Mouse (Mus musculus): ENCODE measurements around the gene Arl3.

Arl3 gene

DNA sequence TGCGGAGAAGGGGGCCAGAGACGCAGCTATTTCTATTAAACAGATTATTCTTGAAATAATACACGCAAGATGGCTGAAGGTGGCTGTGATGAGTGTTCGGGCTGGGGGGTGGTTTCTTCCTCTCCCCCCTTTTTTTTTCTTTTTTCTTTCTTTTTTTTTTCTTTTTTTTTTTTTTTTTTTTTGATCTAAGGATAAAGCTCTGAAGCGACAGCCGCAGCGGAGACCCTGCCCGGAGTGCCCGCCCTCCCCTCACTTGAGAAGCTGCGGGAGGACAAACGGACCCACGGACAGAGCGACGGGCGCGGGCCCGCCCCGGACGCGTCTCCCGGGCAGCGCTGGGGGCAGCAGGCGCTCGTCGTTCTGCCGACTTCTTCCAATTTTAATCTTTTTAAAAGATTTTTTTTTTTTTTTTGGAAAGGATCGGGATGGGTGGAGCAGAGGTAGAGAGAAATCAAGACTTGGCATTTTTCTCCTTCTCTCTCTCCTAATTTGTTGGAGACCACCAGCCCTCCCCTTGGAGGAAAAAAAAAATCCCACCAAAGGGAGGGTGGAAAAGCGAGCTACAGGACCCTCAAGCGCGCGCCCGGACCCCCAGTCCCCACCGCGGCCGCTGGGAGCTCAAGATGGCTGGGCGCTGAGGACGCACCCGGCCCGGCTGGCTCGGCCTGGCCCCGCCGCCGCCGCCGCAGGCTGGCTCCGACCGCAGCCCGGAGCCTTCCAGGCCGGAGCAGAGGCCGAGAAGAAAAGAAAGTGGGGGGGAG lies 72.2 kb downstream of the Arl3 start:
- in situ Hi-C loops (cut with MseI, MboI), result no loop called here

DNA sequence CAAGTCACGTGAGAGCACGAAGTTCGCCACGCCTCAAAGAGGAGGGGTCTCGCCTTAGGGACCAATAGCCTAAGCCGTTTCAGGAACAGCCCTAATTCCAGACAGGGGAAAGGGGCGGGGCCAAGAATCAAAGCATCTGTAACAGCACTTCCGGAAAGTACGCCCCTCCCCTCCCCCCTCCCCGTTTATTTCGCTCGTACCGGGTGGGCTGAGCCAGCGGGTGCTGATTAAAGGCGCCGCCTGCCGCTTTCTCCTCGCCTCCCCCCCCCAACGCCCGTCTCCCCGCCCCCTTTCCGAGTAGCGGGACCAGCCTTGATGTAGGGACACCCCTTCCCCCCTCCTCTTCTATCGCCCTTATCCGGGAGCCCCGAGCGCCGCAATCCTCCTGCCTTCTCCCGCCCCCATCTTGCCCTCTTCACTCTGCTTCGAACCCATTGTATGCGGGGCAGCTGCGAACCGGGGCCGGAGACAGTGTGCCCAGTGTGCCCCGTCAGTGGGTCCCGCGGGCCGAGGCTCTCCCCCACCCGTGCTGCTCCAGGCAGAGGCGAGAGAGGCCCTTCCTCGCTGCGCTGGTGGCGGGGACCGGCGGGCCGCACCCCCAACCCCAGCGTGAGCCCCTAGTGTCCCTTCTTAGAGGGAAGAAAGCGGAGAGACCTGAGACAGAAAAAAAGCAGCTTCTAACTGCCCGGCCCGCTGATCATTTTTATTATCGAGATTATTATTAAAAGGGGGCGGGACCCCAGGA lies 73.0 kb downstream of the Arl3 start:
- in situ Hi-C loops (cut with MseI, MboI), result no loop called here

DNA sequence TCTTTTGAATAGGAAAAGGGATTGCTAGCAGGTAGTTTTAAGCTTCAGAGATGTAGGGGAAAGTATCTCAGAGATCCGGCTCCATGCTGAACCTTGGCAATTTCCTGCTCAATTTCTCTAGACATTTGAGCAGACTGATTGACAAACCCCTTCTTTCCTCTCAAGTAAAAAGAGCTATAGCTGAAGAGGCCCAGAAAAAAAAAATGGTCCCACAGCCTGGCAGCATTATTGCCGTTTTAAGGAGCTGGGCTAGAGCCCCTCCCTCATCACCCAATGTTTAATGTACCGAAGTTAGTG lies 73.5 kb downstream of the Arl3 start:
- in situ Hi-C loops (cut with MseI, MboI), result no loop called here

DNA sequence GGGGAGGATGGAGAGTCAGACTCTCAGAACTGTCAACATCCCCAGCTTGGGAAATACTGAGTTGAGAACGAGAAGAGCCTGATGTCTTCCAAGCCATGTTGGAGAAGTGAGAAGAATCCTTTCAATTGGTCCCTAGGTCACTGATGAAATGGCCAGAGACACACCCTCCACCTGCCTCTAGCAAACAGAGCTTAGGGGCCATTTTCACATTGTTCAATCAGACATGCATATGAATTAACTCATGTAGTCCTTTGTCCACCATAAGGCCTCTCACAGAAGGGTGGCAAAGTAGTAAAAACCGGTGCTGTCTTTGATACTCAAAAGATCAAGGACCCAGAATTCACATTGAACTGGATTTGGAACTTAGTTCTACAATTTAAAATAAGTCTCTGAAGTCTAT lies 75.8 kb downstream of the Arl3 start:
- in situ Hi-C loops (cut with MseI, MboI), result no loop called here

DNA sequence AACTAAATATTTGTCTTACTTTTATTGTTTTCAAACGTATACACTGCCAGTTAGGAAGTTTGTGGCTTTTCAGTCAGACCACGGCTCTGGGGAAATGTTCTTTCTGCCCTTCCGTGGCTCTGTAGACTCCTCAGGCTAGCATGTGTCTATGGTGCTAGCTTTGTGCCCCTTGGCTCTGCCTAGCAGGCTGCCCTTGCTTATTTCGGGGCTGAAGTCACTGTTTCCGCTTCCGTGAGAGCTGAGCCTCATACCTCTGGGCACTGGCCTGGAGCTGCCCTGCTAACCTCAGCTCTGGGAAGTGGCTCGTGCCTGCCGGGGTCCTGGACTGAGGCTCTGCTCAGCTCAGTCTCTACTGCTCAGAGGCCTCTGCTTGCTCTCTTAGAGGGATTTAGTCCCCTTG lies 77.9 kb downstream of the Arl3 start:
- in situ Hi-C loops (cut with MseI, MboI), result no loop called here

DNA sequence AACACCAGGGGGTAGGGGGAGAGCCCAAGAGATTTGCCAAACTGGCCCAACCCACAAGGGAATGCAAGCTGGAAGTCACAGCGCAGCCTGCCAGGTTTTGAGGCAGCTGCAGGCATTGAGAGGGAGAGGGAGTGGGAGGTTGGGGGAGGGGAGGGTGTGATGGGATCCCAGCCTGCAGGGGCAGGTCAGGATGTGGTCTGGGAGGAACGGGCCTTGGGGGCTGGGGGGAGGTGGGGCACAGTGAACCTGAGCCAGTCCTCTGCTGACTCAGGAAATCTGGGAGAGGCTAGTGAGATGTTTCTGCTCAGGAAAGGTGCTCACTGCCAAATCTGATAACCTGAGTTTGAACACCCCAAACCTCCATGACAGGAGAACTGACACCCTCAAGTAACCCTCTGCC lies 82.4 kb downstream of the Arl3 start:
- in situ Hi-C loops (cut with MseI, MboI), result no loop called here

DNA sequence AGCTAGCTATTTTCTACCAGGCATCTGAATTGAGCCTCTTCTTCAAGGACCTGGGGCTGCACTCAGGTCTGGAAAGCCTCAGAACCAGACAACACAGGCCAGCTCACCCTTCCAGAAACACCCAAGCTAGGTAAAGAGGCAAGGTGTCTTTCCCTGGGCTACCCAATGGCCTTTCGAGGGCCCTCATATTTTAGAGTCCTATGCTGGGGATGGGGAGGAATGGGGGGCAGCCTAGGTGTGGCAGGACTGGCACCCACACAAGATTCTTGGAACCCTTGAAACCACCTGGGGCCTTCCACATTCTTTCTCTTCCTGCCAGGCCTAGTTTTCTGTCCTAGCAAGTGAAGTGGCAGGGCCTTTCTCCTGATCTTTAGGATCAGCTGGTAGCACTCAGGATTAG lies 83.5 kb downstream of the Arl3 start:
- in situ Hi-C loops (cut with MseI, MboI), result no loop called here

DNA sequence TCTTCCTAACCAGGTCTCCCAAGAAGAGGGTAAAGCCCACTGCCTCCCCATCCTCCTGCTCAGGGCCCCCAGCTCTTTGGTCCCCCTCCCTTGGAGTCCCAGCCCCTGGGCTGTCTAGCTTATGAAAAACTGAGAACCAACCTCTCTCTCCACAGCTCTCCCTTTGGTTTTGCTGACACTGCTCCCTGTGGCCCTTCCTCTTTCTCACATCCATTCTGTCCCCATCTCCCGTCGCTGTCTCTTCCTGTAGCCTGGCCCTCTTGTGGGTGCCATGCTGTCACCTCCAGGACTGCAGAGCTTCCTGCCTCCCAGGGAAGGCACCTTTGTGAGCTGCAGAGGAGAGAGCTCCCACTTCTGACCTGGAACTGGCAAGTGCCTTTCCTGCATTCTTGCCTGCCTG lies 86.3 kb downstream of the Arl3 start:
- in situ Hi-C loops (cut with MseI, MboI), result no loop called here

DNA sequence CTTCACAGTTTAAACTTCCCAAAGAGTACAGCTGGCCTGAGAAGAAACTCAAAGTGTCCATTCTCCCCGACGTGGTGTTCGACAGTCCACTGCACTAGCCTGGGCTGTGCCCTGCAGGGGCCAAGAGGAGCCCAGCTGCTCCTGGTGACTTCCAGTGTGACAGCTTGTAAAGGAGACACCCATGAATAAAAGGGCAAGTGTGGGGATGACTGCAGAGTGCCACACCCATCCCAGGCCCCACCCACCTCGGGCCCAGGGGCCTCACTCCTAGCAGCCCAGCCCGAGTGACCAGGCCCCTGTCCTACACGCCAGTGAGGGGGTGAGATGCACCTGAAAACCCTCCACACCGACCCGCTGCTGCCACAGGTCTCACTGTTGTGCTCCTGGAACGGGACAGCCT lies 87.2 kb downstream of the Arl3 start:
- in situ Hi-C loops (cut with MseI, MboI), result no loop called here

DNA sequence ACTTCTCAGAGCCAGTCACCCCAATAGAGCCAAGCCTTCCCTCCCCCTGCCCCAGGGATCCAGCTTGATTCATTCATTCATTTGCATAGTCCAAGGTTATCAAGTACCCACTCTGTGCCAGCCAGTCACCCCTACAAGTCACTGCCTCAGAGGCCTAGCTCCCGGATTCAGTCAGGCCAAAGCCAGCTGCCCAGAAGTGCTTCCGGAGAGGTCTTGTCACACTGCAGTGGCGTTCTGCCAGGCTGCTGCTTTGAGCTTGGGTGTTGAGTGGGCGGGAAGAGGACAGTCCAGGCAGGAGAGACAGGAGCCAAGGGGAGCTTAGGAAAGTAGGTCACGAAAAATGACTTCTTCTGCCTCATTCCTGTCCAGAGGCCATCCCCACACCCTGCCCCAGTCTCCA lies 88.5 kb downstream of the Arl3 start:
- in situ Hi-C loops (cut with MseI, MboI), result no loop called here

DNA sequence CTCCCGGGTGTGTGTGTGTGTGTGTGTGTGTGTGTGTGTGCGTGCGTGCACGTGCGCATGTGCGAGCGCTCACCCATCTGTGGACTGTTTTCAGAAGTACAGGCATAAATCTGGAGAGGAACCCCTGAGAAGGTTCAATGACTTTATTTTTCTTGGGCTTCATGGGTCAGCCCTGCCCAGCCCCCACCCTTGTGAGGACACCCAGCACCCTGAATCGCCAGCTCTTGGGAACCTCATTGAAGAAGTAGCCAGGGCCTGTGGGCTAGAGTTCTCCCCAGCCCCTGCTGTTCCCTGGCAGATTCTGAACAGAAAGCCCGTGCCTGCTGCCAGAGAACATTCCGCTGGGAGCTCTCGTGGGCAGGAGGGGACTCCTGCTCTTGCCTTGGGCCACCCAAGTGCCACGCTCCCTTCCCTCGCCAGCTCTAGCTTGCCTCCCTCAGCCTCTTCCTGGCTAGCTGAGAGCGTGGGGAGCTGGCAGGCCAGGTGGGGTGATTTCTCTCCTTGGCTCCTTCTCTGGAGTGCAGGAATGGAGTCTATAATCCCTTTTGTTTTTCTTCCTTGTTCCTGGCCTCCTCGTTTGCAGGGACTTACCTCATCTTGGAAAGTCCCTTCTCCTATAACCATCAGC lies 89.2 kb downstream of the Arl3 start:
- in situ Hi-C loops (cut with MseI, MboI), result no loop called here

DNA sequence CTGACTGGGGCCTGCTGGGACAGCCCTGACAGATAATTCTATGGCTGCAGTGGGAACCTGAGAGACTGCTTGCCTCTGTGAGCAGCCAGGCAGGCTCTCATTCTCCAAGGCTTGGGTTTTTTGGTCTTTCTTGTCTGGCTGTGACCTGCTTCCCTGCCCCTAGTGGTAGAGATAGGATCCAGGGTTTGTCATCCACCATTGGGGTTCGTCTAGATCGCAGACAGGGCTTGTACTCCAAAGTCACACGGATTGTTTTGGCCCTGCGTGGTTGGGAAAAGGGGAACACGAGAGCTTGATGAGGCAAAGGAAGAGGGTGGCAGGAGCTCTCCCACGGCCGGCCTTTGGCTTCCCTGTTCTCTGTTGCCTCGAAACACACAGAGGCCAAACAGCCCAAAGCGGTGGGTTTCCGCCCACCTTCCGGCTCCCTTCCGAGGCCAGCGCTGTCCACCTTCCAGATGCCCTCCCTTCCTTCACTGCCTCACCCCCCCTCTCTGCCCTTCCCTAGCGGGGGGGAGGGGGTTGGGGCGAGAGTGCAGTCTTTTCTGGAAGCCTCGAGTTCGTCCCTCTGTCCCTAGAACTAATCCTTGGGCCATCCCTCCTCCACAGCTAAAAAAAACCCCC lies 90.0 kb downstream of the Arl3 start:
- in situ Hi-C loops (cut with MseI, MboI), result no loop called here

DNA sequence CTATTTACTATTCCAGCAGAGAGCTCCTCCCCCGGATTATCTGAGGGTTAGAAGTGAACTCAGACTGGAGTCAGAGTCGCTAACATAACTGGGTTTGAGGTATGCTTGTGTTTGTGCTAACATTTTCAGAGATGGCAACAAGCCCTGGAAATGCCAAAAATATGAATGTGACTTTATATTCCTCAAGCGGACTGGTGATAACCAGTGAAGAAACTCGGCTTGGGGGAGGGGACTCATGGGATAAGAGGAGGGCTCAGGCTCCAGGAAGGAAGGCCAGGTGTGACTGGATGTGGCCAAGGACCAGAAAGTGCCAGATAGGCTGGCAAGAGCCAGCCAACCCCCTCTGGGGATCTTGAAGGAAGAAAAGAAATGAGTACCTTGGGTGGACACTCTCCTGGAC lies 91.2 kb downstream of the Arl3 start:
- in situ Hi-C loops (cut with MseI, MboI), result no loop called here

DNA sequence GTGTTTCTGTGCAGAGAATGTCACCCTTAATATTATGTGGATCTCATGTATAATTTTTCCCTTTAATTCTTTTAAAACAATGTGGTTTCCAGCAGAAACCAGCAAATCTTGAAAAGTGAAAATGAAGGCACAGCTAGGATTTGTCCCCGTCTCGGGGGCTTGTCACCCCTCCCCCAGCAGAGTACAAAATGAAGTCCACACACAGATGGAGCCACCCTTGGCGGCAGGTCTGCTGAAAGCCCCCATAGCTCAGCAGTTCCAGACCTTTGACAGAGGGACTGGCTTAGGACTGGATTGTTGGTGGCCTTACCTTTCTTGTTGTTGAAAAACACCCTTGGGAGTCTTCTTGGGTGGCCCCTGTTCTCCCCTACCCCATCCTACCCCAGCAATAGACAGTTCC lies 91.6 kb downstream of the Arl3 start:
- in situ Hi-C loops (cut with MseI, MboI), result no loop called here
